Mouse (Mus musculus) neural tube, embryonic 15.5 days (tissue): ENCODE measurements at regions not wholly inside any gene's neighbourhood (a gene's known extent, or its start where the extent isn't known, plus 50 kb on each side); places are given as distances from the start of the nearest gene placed in this dataset.

Experiments
- ATAC-seq: fragments of 200-750 bp; cut with Nextera tagmentation; 2 replicates; pipeline ENCODE4 v1.8.0; 2017; ENCODE audit warnings: mild to moderate bottlenecking, moderate TSS enrichment, moderate library complexity; ENCODE audit not compliant: low FRiP score
- H3K27ac ChIP-seq: fragments of 300-500 bp; sonication (generic); replicated peaks from 2 replicates; pipeline ENCODE4 v1.5.1; 2015; ENCODE audit warnings: mild to moderate bottlenecking, inconsistent platforms
- H3K27me3 ChIP-seq: fragments of 300-500 bp; sonication (generic); replicated peaks from 2 replicates; pipeline ENCODE4 v1.6.1; 2015; ENCODE audit warnings: inconsistent platforms
- H3K36me3 ChIP-seq: fragments of 300-500 bp; sonication (generic); 2 replicates; pipeline ENCODE4 v1.6.1; 2015; ENCODE audit warnings: inconsistent platforms
- H3K4me1 ChIP-seq: fragments of 300-500 bp; sonication (generic); 2 replicates; pipeline ENCODE4 v1.6.1; 2015; ENCODE audit warnings: inconsistent platforms
- H3K4me2 ChIP-seq: fragments of 300-500 bp; sonication (generic); 2 replicates; pipeline ENCODE4 v1.6.1; 2015; ENCODE audit warnings: inconsistent platforms, mild to moderate bottlenecking, moderate library complexity
- H3K4me3 ChIP-seq: fragments of 300-500 bp; sonication (generic); replicated peaks from 2 replicates; pipeline ENCODE4 v1.5.1; 2015; ENCODE audit warnings: mild to moderate bottlenecking, inconsistent platforms
- H3K9ac ChIP-seq: fragments of 300-500 bp; sonication (generic); replicated peaks from 2 replicates; pipeline ENCODE4 v1.6.1; 2015; ENCODE audit warnings: mild to moderate bottlenecking, inconsistent platforms
- H3K9me3 ChIP-seq: fragments of 300-500 bp; sonication (generic); replicated peaks from 2 replicates; pipeline ENCODE4 v1.6.1; 2016; ENCODE audit warnings: inconsistent platforms
- WGBS: fragments of 180-500 bp; shearing (Covaris S2); methylation state at CpG from one replicate; pipeline ENCODE4 v1.1.7; 2015; ENCODE audit warnings: mixed read lengths; 5-methylcytosine and 5-hydroxymethylcytosine counted together

- Histone ChIP-seq H3K9me3 (no peaks in the 10 kb centered on the region), H3K4me2 (no peak overlapping the region), H3K4me1 (peaks cover 14% of the 10 kb centered on the region), H3K36me3 (no peaks in the 10 kb centered on the region), H3K9ac (no peak overlapping the region), H3K4me3 (no peak overlapping the region), H3K27me3 (no peaks in the 10 kb centered on the region), H3K27ac (0 out of 2 replicates have a peak overlapping the region, but pooled peaks have one; percentile 15)
- whole genome bisulfite sequencing: 40% methylated on average over 2 of the region's 2 CpGs
- ATAC-seq: no peak
These were observed 372.1 kb downstream of the Synb start for GRCm38 (mm10) chr14:68922035-68922434.

- 89% methylated on average over 1 of the region's 1 CpGs for WGBS
- peaks cover 14% of the 10 kb centered on the region for H3K4me1 ChIP-seq
- H3K27ac ChIP-seq: no peak overlapping the region
- no peaks in the 10 kb centered on the region for H3K36me3 ChIP-seq
- H3K9me3 ChIP-seq: no peaks in the 10 kb centered on the region
- ATAC-seq: no peak
- no peak overlapping the region for H3K4me3 ChIP-seq
- no peaks in the 10 kb centered on the region for H3K27me3 ChIP-seq
- H3K4me2 ChIP-seq: no peak overlapping the region
- H3K9ac ChIP-seq: no peak overlapping the region
These were observed 375.5 kb downstream of the Synb start for GRCm38 (mm10) chr14:68918526-68919045.

- 67% methylated on average over 3 of the region's 3 CpGs for WGBS
- Histone ChIP-seq H3K27ac (no peak overlapping the region), H3K27me3 (no peaks in the 10 kb centered on the region), H3K4me2 (no peak overlapping the region), H3K4me3 (no peak overlapping the region), H3K4me1 (no peaks in the 10 kb centered on the region; the same call in 1 of the 2 replicates), H3K9me3 (no peaks in the 10 kb centered on the region), H3K36me3 (no peaks in the 10 kb centered on the region), H3K9ac (no peak overlapping the region)
- no peak for ATAC-seq
These were observed 394.2 kb downstream of the Synb start for GRCm38 (mm10) chr14:68899921-68900320.

- Histone ChIP-seq H3K9ac (no peak overlapping the region), H3K4me2 (no peak overlapping the region), H3K4me3 (no peak overlapping the region), H3K36me3 (no peaks in the 10 kb centered on the region), H3K27me3 (no peaks in the 10 kb centered on the region), H3K4me1 (no peaks in the 10 kb centered on the region), H3K27ac (no peak overlapping the region), H3K9me3 (no peaks in the 10 kb centered on the region)
- WGBS: 74% methylated on average over 4 of the region's 4 CpGs
- no peak for ATAC-seq
These were observed 416.9 kb downstream of the Synb start for GRCm38 (mm10) chr14:68877171-68877570.

- WGBS: 88% methylated on average over 3 of the region's 3 CpGs
These were observed 433.0 kb downstream of the Synb start for GRCm38 (mm10) chr14:68861071-68861470.

GRCm38 (mm10) chr14:68857948-68858347 is 436.2 kb downstream of the Synb start:
- H3K4me2 ChIP-seq: no peak overlapping the region
- no peak overlapping the region for H3K27ac ChIP-seq
- H3K27me3 ChIP-seq: no peaks in the 10 kb centered on the region
- H3K36me3 ChIP-seq: no peaks in the 10 kb centered on the region
- H3K9me3 ChIP-seq: no peaks in the 10 kb centered on the region
- WGBS: 70% methylated on average over 1 of the region's 1 CpGs
- no peak for ATAC-seq
- H3K4me3 ChIP-seq: no peak overlapping the region
- H3K9ac ChIP-seq: no peak overlapping the region
- no peaks in the 10 kb centered on the region for H3K4me1 ChIP-seq

More at GRCm38 (mm10) chr14:68861071-68861470, 433.0 kb downstream of the Synb start:
- no peaks in the 10 kb centered on the region for H3K9me3 ChIP-seq
- no peak overlapping the region for H3K4me3 ChIP-seq
- no peaks in the 10 kb centered on the region for H3K27me3 ChIP-seq
- H3K9ac ChIP-seq: no peak overlapping the region
- no peak overlapping the region for H3K27ac ChIP-seq
- H3K4me1 ChIP-seq: no peaks in the 10 kb centered on the region
- ATAC-seq: no peak
- H3K36me3 ChIP-seq: no peaks in the 10 kb centered on the region
- H3K4me2 ChIP-seq: no peak overlapping the region

- Histone ChIP-seq H3K9me3 (no peaks in the 10 kb centered on the region), H3K36me3 (no peaks in the 10 kb centered on the region), H3K27ac (no peak overlapping the region), H3K9ac (no peak overlapping the region), H3K27me3 (no peaks in the 10 kb centered on the region), H3K4me1 (no peaks in the 10 kb centered on the region), H3K4me3 (no peak overlapping the region), H3K4me2 (no peak overlapping the region)
- WGBS: 85% methylated on average over 4 of the region's 4 CpGs
- no peak for ATAC-seq
These were observed 445.6 kb downstream of the Synb start for GRCm38 (mm10) chr14:68848506-68848905.

GRCm38 (mm10) chr14:68847609-68848008 is 446.5 kb downstream of the Synb start:
- H3K4me1 ChIP-seq: no peaks in the 10 kb centered on the region
- no peak overlapping the region for H3K27ac ChIP-seq
- no peak overlapping the region for H3K4me3 ChIP-seq
- no peak overlapping the region for H3K4me2 ChIP-seq
- ATAC-seq: no peak
- H3K9ac ChIP-seq: no peak overlapping the region
- no peaks in the 10 kb centered on the region for H3K9me3 ChIP-seq
- H3K36me3 ChIP-seq: no peaks in the 10 kb centered on the region
- no peaks in the 10 kb centered on the region for H3K27me3 ChIP-seq

GRCm38 (mm10) chr14:68820241-68820640 is 473.9 kb downstream of the Synb start:
- ATAC-seq: no peak
- Histone ChIP-seq H3K9ac (no peak overlapping the region), H3K4me3 (no peak overlapping the region), H3K27ac (no peak overlapping the region), H3K4me2 (no peak overlapping the region), H3K4me1 (no peaks in the 10 kb centered on the region), H3K36me3 (no peaks in the 10 kb centered on the region), H3K27me3 (no peaks in the 10 kb centered on the region), H3K9me3 (no peaks in the 10 kb centered on the region)
- 86% methylated on average over 8 of the region's 8 CpGs for whole genome bisulfite sequencing

GRCm38 (mm10) chr14:68808976-68809375 is 485.1 kb downstream of the Synb start:
- Histone ChIP-seq H3K9ac (no peak overlapping the region), H3K36me3 (no peaks in the 10 kb centered on the region), H3K9me3 (no peaks in the 10 kb centered on the region), H3K4me3 (no peak overlapping the region), H3K27me3 (no peaks in the 10 kb centered on the region), H3K4me2 (no peak overlapping the region), H3K4me1 (no peaks in the 10 kb centered on the region), H3K27ac (no peak overlapping the region)
- no peak for ATAC-seq
- 92% methylated on average over 3 of the region's 3 CpGs for WGBS

- no peak overlapping the region for H3K9ac ChIP-seq
- no peaks in the 10 kb centered on the region for H3K4me1 ChIP-seq
- no peaks in the 10 kb centered on the region for H3K9me3 ChIP-seq
- H3K4me3 ChIP-seq: no peak overlapping the region
- WGBS: 85% methylated on average over 3 of the region's 3 CpGs
- no peak for ATAC-seq
- no peaks in the 10 kb centered on the region for H3K27me3 ChIP-seq
- H3K4me2 ChIP-seq: no peak overlapping the region
- H3K36me3 ChIP-seq: no peaks in the 10 kb centered on the region
- H3K27ac ChIP-seq: no peak overlapping the region
These were observed 486.2 kb downstream of the Synb start for GRCm38 (mm10) chr14:68807918-68808317.

GRCm38 (mm10) chr14:68806646-68807045 is 487.5 kb downstream of the Synb start:
- H3K36me3 ChIP-seq: no peaks in the 10 kb centered on the region
- ATAC-seq: no peak
- H3K27me3 ChIP-seq: no peaks in the 10 kb centered on the region
- H3K9ac ChIP-seq: no peak overlapping the region
- no peak overlapping the region for H3K4me2 ChIP-seq
- no peaks in the 10 kb centered on the region for H3K9me3 ChIP-seq
- 86% methylated on average over 1 of the region's 1 CpGs for WGBS
- H3K4me1 ChIP-seq: no peaks in the 10 kb centered on the region
- H3K4me3 ChIP-seq: no peak overlapping the region
- no peak overlapping the region for H3K27ac ChIP-seq

- no peak for ATAC-seq
- Histone ChIP-seq H3K4me1 (no peaks in the 10 kb centered on the region), H3K36me3 (no peaks in the 10 kb centered on the region), H3K9me3 (no peaks in the 10 kb centered on the region), H3K27me3 (no peaks in the 10 kb centered on the region), H3K4me2 (no peak overlapping the region), H3K27ac (no peak overlapping the region), H3K9ac (no peak overlapping the region), H3K4me3 (no peak overlapping the region)
- 93% methylated on average over 3 of the region's 3 CpGs for WGBS
These were observed 509.7 kb downstream of the Synb start for GRCm38 (mm10) chr14:68784395-68784794.
